10 mouse cellular contexts compared by ENCODE assay signal in the genomic region with DNA sequence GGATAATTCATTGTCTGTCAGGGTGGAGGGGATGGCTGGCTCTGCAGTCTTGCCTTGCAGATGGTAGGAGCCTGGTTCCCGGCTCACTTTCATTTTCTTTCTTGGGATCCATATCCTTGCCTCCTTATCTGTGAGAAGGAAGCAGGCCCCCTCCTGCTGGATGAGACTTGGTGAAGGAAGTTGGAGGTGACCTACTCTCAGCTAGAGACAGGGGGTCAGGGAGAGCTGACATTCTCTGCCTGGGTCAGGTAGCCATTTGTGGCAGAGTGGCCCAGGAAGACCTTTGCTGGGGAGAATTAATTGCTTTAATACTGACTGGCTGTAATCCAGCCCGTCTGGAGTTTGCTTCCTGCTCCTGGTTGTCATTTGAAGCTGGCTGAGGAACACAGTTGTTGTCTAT.
DNase-seq lines count a peak whose midpoint lies in the region; ATAC-seq lines count a peak whose summit lies in the region.
"Had no signal": no experiment of that assay in that cellular context is flagged by ENCODE, and none has a peak within 500 bp of the region (broad histone marks: within the 10 kb centered on the region; RNA-seq: fewer than 3 reads in every experiment).

No protein-coding gene starts in this region.

- no peaks in the 10 kb centered on the region for H3K36me3 ChIP-seq in hindbrain, embryonic 16.5 days (ENCODE audit: control insufficient read depth, insufficient read depth, low read length)
- no peaks in the 10 kb centered on the region for H3K36me3 ChIP-seq in hindbrain, embryonic 14.5 days (replicated peaks; ENCODE audit: control insufficient read depth, insufficient read depth)
- H3K36me3 ChIP-seq in embryonic facial prominence, embryonic 14.5 days (ENCODE audit: control insufficient read depth, insufficient read depth, low read length), result no peaks in the 10 kb centered on the region
- no peaks in the 10 kb centered on the region for H3K36me3 ChIP-seq in kidney, embryonic 16.5 days (ENCODE audit: insufficient read depth, low read length)
- H3K36me3 ChIP-seq: stomach, embryonic 15.5 days had no signal

- H3K27me3 ChIP-seq in hindbrain, embryonic 16.5 days (replicated peaks; ENCODE audit: control insufficient read depth, insufficient read depth, low read length), result no peaks in the 10 kb centered on the region
- no peaks in the 10 kb centered on the region for H3K27me3 ChIP-seq in hindbrain, embryonic 14.5 days (ENCODE audit: control insufficient read depth, insufficient read depth, low read length)
- H3K27me3 ChIP-seq in embryonic facial prominence, embryonic 14.5 days (replicated peaks; ENCODE audit: control insufficient read depth, insufficient read depth, low read length), result no peaks in the 10 kb centered on the region
- no peaks in the 10 kb centered on the region for H3K27me3 ChIP-seq in kidney, embryonic 16.5 days (ENCODE audit: insufficient read depth, low read length)
- H3K27me3 ChIP-seq: stomach, embryonic 15.5 days had no signal

- no peak overlapping the region for H3K4me3 ChIP-seq in hindbrain, embryonic 16.5 days (ENCODE audit: low read length)
- no peak overlapping the region for H3K4me3 ChIP-seq in hindbrain, embryonic 14.5 days (replicated peaks; ENCODE audit: low read length)
- no peak overlapping the region for H3K4me3 ChIP-seq in embryonic facial prominence, embryonic 14.5 days (ENCODE audit: low read depth, low read length)
- no peak overlapping the region for H3K4me3 ChIP-seq in kidney, embryonic 16.5 days (ENCODE audit: low read length)
- H3K4me3 ChIP-seq: stomach, embryonic 15.5 days had no signal

- WGBS in hindbrain, embryonic 16.5 days, result 51% methylated on average over 2 of the region's 2 CpGs
- 53% methylated on average over 2 of the region's 2 CpGs for WGBS in hindbrain, embryonic 14.5 days
- 36% methylated on average over 2 of the region's 2 CpGs for WGBS in embryonic facial prominence, embryonic 14.5 days
- 8% methylated on average over 2 of the region's 2 CpGs for WGBS in kidney, embryonic 16.5 days

- no peaks in the 10 kb centered on the region for H3K9me3 ChIP-seq in hindbrain, embryonic 16.5 days (ENCODE audit: control insufficient read depth, low read length)
- H3K9me3 ChIP-seq in hindbrain, embryonic 14.5 days (ENCODE audit: control insufficient read depth, low read length), result no peaks in the 10 kb centered on the region
- H3K9me3 ChIP-seq in embryonic facial prominence, embryonic 14.5 days (ENCODE audit: control insufficient read depth, low read length), result no peaks in the 10 kb centered on the region
- H3K9me3 ChIP-seq in kidney, embryonic 16.5 days (ENCODE audit: low read length), result no peaks in the 10 kb centered on the region
- H3K9me3 ChIP-seq: stomach, embryonic 15.5 days had no signal

- no peak overlapping the region for H3K4me2 ChIP-seq in hindbrain, embryonic 16.5 days (ENCODE audit: low read length)
- no peak overlapping the region for H3K4me2 ChIP-seq in hindbrain, embryonic 14.5 days (replicated peaks)
- H3K4me2 ChIP-seq in embryonic facial prominence, embryonic 14.5 days (ENCODE audit: low read depth, low read length), result no peak overlapping the region
- H3K4me2 ChIP-seq in kidney, embryonic 16.5 days (replicated peaks; ENCODE audit: low read depth, low read length), result peak overlapping the region; percentile 14; the same call in 1 of the 2 replicates
- H3K4me2 ChIP-seq: stomach, embryonic 15.5 days had no signal

- no peak overlapping the region for H3K27ac ChIP-seq in hindbrain, embryonic 16.5 days (ENCODE audit: low read depth, low read length)
- no peak overlapping the region for H3K27ac ChIP-seq in hindbrain, embryonic 14.5 days
- no peak overlapping the region for H3K27ac ChIP-seq in embryonic facial prominence, embryonic 14.5 days (replicated peaks; ENCODE audit: low read depth, low read length)
- H3K27ac ChIP-seq in kidney, embryonic 16.5 days (ENCODE audit: low read length), result peak overlapping the region; percentile 47; the same call in 1 of the 2 replicates
- H3K27ac ChIP-seq: stomach, embryonic 15.5 days had no signal

- H3K4me1 ChIP-seq in hindbrain, embryonic 16.5 days (ENCODE audit: control insufficient read depth, insufficient read depth, low read depth, low read length), result peaks cover 13% of the 10 kb centered on the region
- H3K4me1 ChIP-seq in hindbrain, embryonic 14.5 days (replicated peaks; ENCODE audit: control insufficient read depth, insufficient read depth, low read length), result peaks cover 5% of the 10 kb centered on the region
- peaks cover 33% of the 10 kb centered on the region for H3K4me1 ChIP-seq in embryonic facial prominence, embryonic 14.5 days (ENCODE audit: control insufficient read depth, insufficient read depth, low read length)
- H3K4me1 ChIP-seq in kidney, embryonic 16.5 days (ENCODE audit: insufficient read depth, low read length), result peaks cover 39% of the 10 kb centered on the region
- H3K4me1 ChIP-seq: stomach, embryonic 15.5 days had no signal

- intact Hi-C loops in left cerebral cortex, postnatal 36 days (cut with DNase I), result loop anchor here (10.0 kb wide), 1 partner anchor 147 kb away; no protein-coding TSS in a partner anchor

- H3K9ac ChIP-seq in hindbrain, embryonic 16.5 days (ENCODE audit: low read depth, low read length), result no peak overlapping the region
- no peak overlapping the region for H3K9ac ChIP-seq in hindbrain, embryonic 14.5 days
- no peak overlapping the region for H3K9ac ChIP-seq in embryonic facial prominence, embryonic 14.5 days (ENCODE audit: low read depth, low read length)
- H3K9ac ChIP-seq in kidney, embryonic 16.5 days (replicated peaks; ENCODE audit: low read length), result no peak overlapping the region
- H3K9ac ChIP-seq: stomach, embryonic 15.5 days had no signal

- DNase-seq in hindbrain, embryonic 14.5 days (ENCODE audit: low spot score), result no peak
- peak; percentile 24 to 37 for DNase-seq in adrenal gland, postnatal 36 days
- DNase-seq in embryonic facial prominence, embryonic 14.5 days (ENCODE audit: low spot score), result peak; percentile 45
- DNase-seq in frontal cortex, postnatal 10 days (ENCODE audit: low spot score in 2 of 2), result no peak
- no peak for DNase-seq in left cerebral cortex, postnatal 36 days (ENCODE audit: low spot score in 2 of 2)
- no peak for DNase-seq in right cerebral cortex, adult 2 months (ENCODE audit: low spot score in 2 of 2)
- DNase-seq: left cerebral cortex, postnatal 4 days had no signal

- ATAC-seq in hindbrain, embryonic 16.5 days, result 0 out of 2 replicates have a peak, but pooled peaks have one; percentile 6
- no peak for ATAC-seq in hindbrain, embryonic 14.5 days (ENCODE audit: low FRiP score)
- ATAC-seq in embryonic facial prominence, embryonic 14.5 days (ENCODE audit: low read depth), result 0 out of 2 replicates have a peak, but pooled peaks have one; percentile 2
- ATAC-seq in kidney, embryonic 16.5 days (ENCODE audit: low FRiP score, low TSS enrichment), result no peak; the same call in 1 of the 2 replicates

Comparison
In these comparisons a context has a peak if more than half of its experiments do, and no peak if none do; other contexts are left out.
1. ATAC-seq: peak in hindbrain, embryonic 16.5 days (single experiment) and embryonic facial prominence, embryonic 14.5 days (single experiment); none in hindbrain, embryonic 14.5 days (single experiment) and kidney, embryonic 16.5 days (single experiment).
2. DNase-seq: peak in adrenal gland, postnatal 36 days (2 of 2) and embryonic facial prominence, embryonic 14.5 days (single experiment); none in hindbrain, embryonic 14.5 days (single experiment), frontal cortex, postnatal 10 days (0 of 2), left cerebral cortex, postnatal 36 days (0 of 2) and right cerebral cortex, adult 2 months (0 of 2).